Mouse (Mus musculus) frontal cortex, adult (tissue): ENCODE measurements around the gene Gm5157.
"Not testable (repeated sequence)": the region's sequence is repeated elsewhere in the genome, so short reads cannot be mapped to it uniquely, and the experiment has no call there.

Experiments
- ATAC-seq: cut with Nextera tagmentation; 2 replicates; pipeline ENCODE4 v1.9.2; 2017; ENCODE audit warnings: mild to moderate bottlenecking, moderate library complexity, mixed read lengths; ENCODE audit not compliant: low TSS enrichment

Gm5157 gene

DNA sequence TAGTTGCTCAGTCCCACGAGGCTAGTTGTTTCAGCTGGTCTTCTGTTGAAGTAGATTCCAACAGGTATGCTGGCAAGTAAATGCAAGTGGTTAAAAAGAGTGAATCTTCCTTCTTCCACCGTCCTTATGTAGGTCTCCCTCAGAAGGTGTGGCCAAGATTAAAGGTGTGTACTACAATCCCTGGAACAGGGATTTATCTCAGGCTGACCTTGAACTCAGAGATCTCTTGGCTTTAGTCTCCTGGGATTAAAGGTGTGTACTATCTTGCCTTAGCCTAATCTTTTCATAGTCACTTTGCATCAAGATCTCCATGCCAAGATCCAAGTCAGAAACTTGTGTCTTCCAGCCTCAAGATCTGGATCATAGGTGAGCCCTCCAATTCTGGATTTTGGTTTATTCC is at the start of gene Gm5157:
Gm5157 (minus strand) TSS at position 101 of the 400 bp plus-strand sequence.
- ATAC-seq, result not testable (repeated sequence)

DNA sequence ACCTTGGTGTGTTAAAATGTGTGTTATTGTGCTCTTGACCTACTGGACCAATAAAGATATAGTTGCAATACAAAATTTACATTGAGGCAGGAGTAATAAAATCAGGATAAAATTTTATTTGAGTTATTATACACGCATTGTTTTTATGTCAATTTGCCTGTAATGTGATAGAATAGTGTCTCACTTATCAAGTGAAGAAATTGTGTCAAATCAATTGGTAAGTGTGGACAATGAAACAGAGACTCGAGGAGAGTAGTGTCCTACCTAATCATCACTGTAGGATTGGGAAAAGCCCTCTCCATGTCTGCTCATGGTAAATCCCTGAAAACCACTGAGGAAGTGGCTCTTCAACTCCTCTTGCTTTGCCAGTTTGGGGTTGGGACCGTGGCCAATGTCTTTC is 28.3 kb downstream of the Gm5157 start, which contains the start of gene Vmn1r123:
Vmn1r123 (plus strand) TSS at position 301 of the 400 bp plus-strand sequence.
- not testable (repeated sequence) for ATAC-seq
